Comparison of ENCODE assay signal across 8 mouse cellular contexts in genomic region chr14:122223461-122224102, GRCm38 (mm10). TPM values are rescaled to one million over a fixed set of nuclear protein-coding genes. Genes with fewer than 3 reads are reported as not detected.
DNase-seq lines count a peak whose midpoint lies in the region; ATAC-seq and TF ChIP-seq lines count a peak whose summit lies in the region.

No protein-coding gene starts in this region.

- no peak overlapping the region for H3K27ac ChIP-seq in heart, embryonic 13.5 days (replicated peaks)
- H3K27ac ChIP-seq in kidney, postnatal 0 days = no peak overlapping the region
- H3K27ac ChIP-seq in liver, adult 2 months (replicated peaks; ENCODE audit: insufficient read depth, low read depth, low read length) = no peak overlapping the region

- ATAC-seq in heart, embryonic 13.5 days (ENCODE audit: extremely low read depth, insufficient number of reproducible peaks, low FRiP score, low TSS enrichment) = no peak
- ATAC-seq in kidney, postnatal 0 days (replicated peaks; ENCODE audit: low FRiP score, low read depth) = peak; percentile 86; the same call in 1 of the 2 replicates

- 21% methylated on average over 9 of the region's 9 CpGs for WGBS in heart, embryonic 13.5 days
- 23% methylated on average over 9 of the region's 9 CpGs for WGBS in kidney, postnatal 0 days
- 26% methylated on average over 9 of the region's 9 CpGs for WGBS in liver, adult 2 months

- H3K4me3 ChIP-seq in erythroblast, embryonic 14.5 days (replicated peaks) = peak overlapping the region; percentile 14
- peak overlapping the region; percentile 29 for H3K4me3 ChIP-seq in heart, embryonic 13.5 days
- H3K4me3 ChIP-seq in kidney, postnatal 0 days (replicated peaks; ENCODE audit: low read depth, low read length) = 0 out of 2 replicates have a peak overlapping the region, but pooled peaks have one; percentile 4
- H3K4me3 ChIP-seq in liver, adult 2 months (ENCODE audit: insufficient read depth, low read depth, low read length) = peak overlapping the region; percentile 38; the same call in 1 of the 2 replicates
- no peak overlapping the region for H3K4me3 ChIP-seq in myocyte

- TF ChIP-seq CTCF in kidney, postnatal 0 days (IDR thresholded peaks at IDR 0.05; ENCODE audit: low read depth) = peak; percentile 86
- peak; percentile 54 for TF ChIP-seq CTCF in liver, adult 2 months (IDR thresholded peaks at IDR 0.05; ENCODE audit: low read depth, low read length)

- H3ac ChIP-seq in myocyte (ENCODE audit: control insufficient read depth, insufficient read length) = no peak overlapping the region

- H3K9ac ChIP-seq in heart, embryonic 13.5 days = no peak overlapping the region
- no peak overlapping the region for H3K9ac ChIP-seq in kidney, postnatal 0 days (ENCODE audit: low read depth, low read length)
- no peak overlapping the region for H3K9ac ChIP-seq in liver, adult 2 months (ENCODE audit: low read depth, low read length)

- H3K4me2 ChIP-seq in heart, embryonic 13.5 days = peak overlapping the region; percentile 58
- peak overlapping the region; percentile 30 for H3K4me2 ChIP-seq in kidney, postnatal 0 days (ENCODE audit: low read length)
- H3K4me2 ChIP-seq in myocyte (ENCODE audit: low read depth) = peak overlapping the region; percentile 10

- no peaks in the 10 kb centered on the region for H3K36me3 ChIP-seq in erythroblast, embryonic 14.5 days (ENCODE audit: control insufficient read depth)
- H3K36me3 ChIP-seq in heart, embryonic 13.5 days = no peaks in the 10 kb centered on the region
- no peaks in the 10 kb centered on the region for H3K36me3 ChIP-seq in kidney, postnatal 0 days (ENCODE audit: insufficient read depth, low read length)
- no peaks in the 10 kb centered on the region for H3K36me3 ChIP-seq in liver, adult 2 months (ENCODE audit: control insufficient read depth, insufficient read depth, low read length)
- H3K36me3 ChIP-seq in myocyte (ENCODE audit: control insufficient read depth, insufficient read depth) = no peaks in the 10 kb centered on the region
- no peaks in the 10 kb centered on the region for H3K36me3 ChIP-seq in splenic B cell, adult 2 months (ENCODE audit: control insufficient read depth, insufficient read depth, low read length, poor library complexity, severe bottlenecking)

- H3K27me3 ChIP-seq in erythroblast, embryonic 14.5 days (ENCODE audit: control insufficient read depth) = peaks cover 7% of the 10 kb centered on the region; the same call in 1 of the 2 replicates
- H3K27me3 ChIP-seq in heart, embryonic 13.5 days (replicated peaks) = peaks cover 41% of the 10 kb centered on the region
- peaks cover 26% of the 10 kb centered on the region; the same call in 1 of the 2 replicates for H3K27me3 ChIP-seq in kidney, postnatal 0 days (ENCODE audit: insufficient read depth, low read length)
- no peaks in the 10 kb centered on the region for H3K27me3 ChIP-seq in liver, adult 2 months (ENCODE audit: control insufficient read depth, insufficient read depth, low read length)
- no peaks in the 10 kb centered on the region for H3K27me3 ChIP-seq in myocyte (ENCODE audit: control insufficient read depth, insufficient read depth, insufficient read length)
- no peaks in the 10 kb centered on the region for H3K27me3 ChIP-seq in splenic B cell, adult 2 months (ENCODE audit: control insufficient read depth, insufficient read depth, low read length, poor library complexity, severe bottlenecking)

- no peak for TF ChIP-seq POLR2A in liver, adult 2 months (IDR thresholded peaks at IDR 0.05; ENCODE audit: extremely low read depth, insufficient read depth, low read length)
- TF ChIP-seq POLR2A in myocyte (IDR thresholded peaks at IDR 0.05; ENCODE audit: insufficient read length, low read depth) = no peak

- peaks cover 15% of the 10 kb centered on the region for H3K4me1 ChIP-seq in erythroblast, embryonic 14.5 days (ENCODE audit: control insufficient read depth)
- H3K4me1 ChIP-seq in heart, embryonic 13.5 days = no peaks in the 10 kb centered on the region
- no peaks in the 10 kb centered on the region for H3K4me1 ChIP-seq in kidney, postnatal 0 days (replicated peaks; ENCODE audit: insufficient read depth, low read length)
- no peaks in the 10 kb centered on the region for H3K4me1 ChIP-seq in liver, adult 2 months (ENCODE audit: control insufficient read depth, insufficient read depth, low read length)

- peaks cover 9% of the 10 kb centered on the region for H3K9me3 ChIP-seq in erythroblast, embryonic 14.5 days (ENCODE audit: control insufficient read depth, low read length)
- peaks cover 6% of the 10 kb centered on the region; the same call in 1 of the 2 replicates for H3K9me3 ChIP-seq in heart, embryonic 13.5 days
- no peaks in the 10 kb centered on the region for H3K9me3 ChIP-seq in kidney, postnatal 0 days (replicated peaks; ENCODE audit: low read length)

- DNase-seq in CD4-positive helper T cell, adult 2 months (ENCODE audit: low read depth, low spot score) = peak; percentile 72
- DNase-seq in brain, adult 2 months (ENCODE audit: low read depth, low spot score) = peak; percentile 97
- peak; percentile 93 for DNase-seq in kidney, postnatal 0 days (ENCODE audit: low spot score)
- DNase-seq in liver, adult 2 months (ENCODE audit: extremely low read depth, low read depth, low spot score) = peak; percentile 56
- peak; percentile 80 for DNase-seq in splenic B cell, adult 2 months (ENCODE audit: low read depth, low spot score)

- H3K79me2 ChIP-seq in liver, adult 2 months (ENCODE audit: control insufficient read depth, insufficient read depth, low read length) = no peaks in the 10 kb centered on the region
- H3K79me2 ChIP-seq in myocyte (ENCODE audit: control insufficient read depth, insufficient read depth) = no peaks in the 10 kb centered on the region

TF ChIP-seq in myocyte, 11 proteins besides CTCF, POLR2A, EP300 and RAD21:
- TF ChIP-seq TCF12 (IDR thresholded peaks at IDR 0.05; ENCODE audit: insufficient read depth, poor library complexity, severe bottlenecking) (no peak), SRF (IDR thresholded peaks at IDR 0.05; ENCODE audit: control insufficient read depth, insufficient read length, low read depth) (no peak), MYOD1 (IDR thresholded peaks at IDR 0.05; ENCODE audit: control insufficient read depth in 1 of 3, insufficient read length in 2 of 3, low read depth in 2 of 3) (no peak), REST (IDR thresholded peaks at IDR 0.05; ENCODE audit: insufficient read depth, insufficient read length) (no peak), CEBPB (IDR thresholded peaks at IDR 0.05; ENCODE audit: insufficient read depth, poor library complexity, severe bottlenecking) (no peak), POLR2AphosphoS2 (IDR thresholded peaks at IDR 0.05; ENCODE audit: insufficient read length, low read depth) (no peak), TCF3 (IDR thresholded peaks at IDR 0.05; ENCODE audit: insufficient read length, low read depth) (no peak), USF1 (IDR thresholded peaks at IDR 0.05; ENCODE audit: low read depth) (no peak), E2F4 (IDR thresholded peaks at IDR 0.05; ENCODE audit: insufficient read depth) (no peak), MAX (IDR thresholded peaks at IDR 0.05; ENCODE audit: low read depth) (no peak), MYOG (IDR thresholded peaks at IDR 0.05; ENCODE audit: control insufficient read depth in 1 of 3, insufficient read depth in 1 of 3, insufficient read length in 2 of 3, low read depth in 2 of 3) (no peak)

RNA-seq across cellular contexts. Expression of gene Clybl, which starts 42.1 kb away (rescaled TPM):
- polyA plus RNA-seq in erythroblast, embryonic 14.5 days (2012) = 1.0 and 1.3 TPM in 2 replicates
- 68.2 and 75.2 TPM in 2 replicates for polyA plus RNA-seq in heart, embryonic 13.5 days (2015; fragmentation: Nextera tagmentation; extraction: Ambion mirVana)
- polyA plus RNA-seq in kidney, postnatal 0 days (2015; fragmentation: Nextera tagmentation; extraction: Ambion mirVana) = 45.7 and 47.9 TPM in 2 replicates
- total RNA-seq in liver, adult 2 months (2014; rRNA removed) = 23.4 TPM in 2 replicates
- polyA plus RNA-seq in liver, adult 2 months (2012; rRNA removed) = 15.3 and 15.4 TPM in 2 replicates
- 30.9 TPM for polyA plus RNA-seq in myocyte (2012; fragmentation: generic; extraction: Trizol)
